Mouse (Mus musculus) bone marrow, adult 2 months (tissue): ENCODE results near the gene Fam81a.

ENCODE experiments used
- CTCF ChIP-seq: fragments of 200-500 bp; IDR thresholded peaks from 2 replicates; pipeline ENCODE4 v1.5.1; 2011; ENCODE audit warnings: low read length, control low read depth; ENCODE audit not compliant: control insufficient read depth, insufficient read depth
- POLR2A ChIP-seq: fragments of 200-500 bp; IDR thresholded peaks from 2 replicates; pipeline ENCODE4 v1.6.1; 2011; ENCODE audit warnings: low read depth, mild to moderate bottlenecking, control low read depth, low read length, borderline replicate concordance; ENCODE audit not compliant: control insufficient read depth

DNA sequence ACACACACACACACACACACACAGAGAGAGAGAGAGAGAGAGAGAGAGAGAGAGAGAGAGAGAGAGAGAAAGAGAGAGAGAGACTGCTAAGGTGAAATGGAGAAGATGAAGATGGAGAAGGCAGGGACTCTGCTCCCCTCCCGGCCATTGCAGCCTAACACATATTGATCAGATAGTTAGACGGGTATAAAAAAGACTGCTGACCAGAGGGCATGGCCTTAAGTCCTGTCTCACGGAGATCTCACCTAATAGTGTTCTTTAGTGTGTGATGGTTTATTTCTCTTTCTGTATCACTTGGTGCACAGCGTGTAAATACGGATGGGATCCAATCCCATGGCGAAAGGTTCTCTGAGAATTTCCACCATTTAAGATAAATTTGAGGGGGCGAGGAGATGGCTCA, at the start of gene Fam81a:
- TF ChIP-seq CTCF, result no peak
- no peak for TF ChIP-seq POLR2A
